Mouse (Mus musculus) embryonic facial prominence, embryonic 12.5 days (tissue): ENCODE results near the gene Ccdc69. TPM values are rescaled to one million over a fixed set of nuclear protein-coding genes. Genes with fewer than 3 reads are reported as not detected.

Source experiments
- ATAC-seq: fragments of 200-750 bp; cut with Nextera tagmentation; 2 replicates; pipeline ENCODE4 v1.8.0; 2017; ENCODE audit not compliant: insufficient number of reproducible peaks, insufficient read depth, low FRiP score, low TSS enrichment
- H3K27ac ChIP-seq: fragments of 300-500 bp; sonication (generic); 2 replicates; pipeline ENCODE4 v1.5.1; 2016; ENCODE audit warnings: mild to moderate bottlenecking
- H3K27me3 ChIP-seq: fragments of 300-500 bp; sonication (generic); 2 replicates; pipeline ENCODE4 v1.6.1; 2016; ENCODE audit warnings: mild to moderate bottlenecking, moderate library complexity
- H3K36me3 ChIP-seq: fragments of 300-500 bp; sonication (generic); 2 replicates; pipeline ENCODE4 v1.6.1; 2016; ENCODE audit warnings: mild to moderate bottlenecking
- H3K4me1 ChIP-seq: fragments of 300-500 bp; sonication (generic); 2 replicates; pipeline ENCODE4 v1.6.1; 2016
- H3K4me2 ChIP-seq: fragments of 300-500 bp; sonication (generic); replicated peaks from 2 replicates; pipeline ENCODE4 v1.6.1; 2016; ENCODE audit warnings: mild to moderate bottlenecking, moderate library complexity
- H3K4me3 ChIP-seq: fragments of 300-500 bp; sonication (generic); 2 replicates; pipeline ENCODE4 v1.5.1; 2016; ENCODE audit warnings: mild to moderate bottlenecking
- H3K9ac ChIP-seq: fragments of 300-500 bp; sonication (generic); 2 replicates; pipeline ENCODE4 v1.6.1; 2016; ENCODE audit warnings: mild to moderate bottlenecking, moderate library complexity
- H3K9me3 ChIP-seq: fragments of 300-500 bp; sonication (generic); 2 replicates; pipeline ENCODE4 v1.6.1; 2016; ENCODE audit warnings: mild to moderate bottlenecking, moderate library complexity
- WGBS: fragments of 180-500 bp; shearing (Covaris S2); methylation state at CpG from one replicate; pipeline ENCODE4 v1.1.7; 2016; 5-methylcytosine and 5-hydroxymethylcytosine counted together
- polyA plus RNA-seq: library from polyadenylated mRNA; unstranded; fragments of >200 nt; fragmentation: Nextera tagmentation; extraction: Ambion mirVana; gene quantifications from 2 replicates; pipeline ENCODE4 v1.2.1, GENCODE M21; 2016

The Ccdc69 gene
- polyA plus RNA-seq, 1 experiment from 2014 or later: 0.67 TPM

DNA sequence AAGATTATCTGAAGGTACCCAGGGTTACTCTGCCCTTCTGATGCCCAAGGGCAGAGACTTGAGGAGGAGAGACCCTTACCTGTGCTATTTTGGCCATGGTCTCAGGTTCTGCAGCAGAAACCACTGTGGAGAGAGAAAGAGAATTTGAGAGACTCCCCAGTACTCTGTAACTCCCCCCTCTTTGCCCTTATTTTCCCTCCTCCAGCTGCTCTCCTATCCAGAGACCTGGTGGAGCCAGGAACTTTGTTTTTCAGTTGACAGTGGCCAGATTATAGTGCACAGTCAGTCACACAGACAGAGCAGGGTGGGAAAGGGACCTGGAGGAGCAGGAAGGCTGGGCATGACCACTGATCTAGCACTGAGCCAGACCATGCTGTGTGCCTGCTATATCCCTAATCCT is 56.5 kb downstream of the Ccdc69 start:
- H3K27ac ChIP-seq: no peak overlapping the region
- H3K9ac ChIP-seq: no peak overlapping the region
- H3K9me3 ChIP-seq: no peaks in the 10 kb centered on the region
- no peak overlapping the region for H3K4me2 ChIP-seq
- H3K4me3 ChIP-seq: no peak overlapping the region
- no peaks in the 10 kb centered on the region for H3K27me3 ChIP-seq
- peaks cover 28% of the 10 kb centered on the region for H3K36me3 ChIP-seq
- no peak for ATAC-seq
- peaks cover 43% of the 10 kb centered on the region for H3K4me1 ChIP-seq

DNA sequence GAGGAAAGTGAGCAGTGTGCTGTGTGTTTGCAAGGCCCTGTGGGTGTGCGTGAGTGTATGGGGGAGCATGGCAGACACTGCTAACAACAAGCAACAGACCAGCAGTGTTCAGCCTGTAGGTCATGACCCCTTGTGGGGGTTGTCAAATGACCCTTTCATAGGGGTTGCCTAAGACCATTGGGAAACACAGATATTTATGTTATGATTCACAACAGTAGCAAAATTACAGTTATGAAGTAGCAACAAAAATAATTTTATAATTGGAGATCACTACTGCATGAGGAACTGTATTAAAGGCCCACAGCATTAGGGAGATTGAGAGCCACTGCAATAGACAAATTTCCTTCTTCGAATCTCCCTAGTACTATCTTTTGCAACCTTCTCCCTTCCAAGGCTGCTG is 58.2 kb downstream of the Ccdc69 start:
- 82% methylated on average over 2 of the region's 2 CpGs for WGBS
- H3K27me3 ChIP-seq: no peaks in the 10 kb centered on the region
- H3K9me3 ChIP-seq: no peaks in the 10 kb centered on the region
- H3K27ac ChIP-seq: no peak overlapping the region
- no peak overlapping the region for H3K4me2 ChIP-seq
- ATAC-seq: no peak
- no peak overlapping the region for H3K4me3 ChIP-seq
- H3K4me1 ChIP-seq: peaks cover 41% of the 10 kb centered on the region
- H3K9ac ChIP-seq: no peak overlapping the region
- H3K36me3 ChIP-seq: peaks cover 35% of the 10 kb centered on the region; the same call in 1 of the 2 replicates

DNA sequence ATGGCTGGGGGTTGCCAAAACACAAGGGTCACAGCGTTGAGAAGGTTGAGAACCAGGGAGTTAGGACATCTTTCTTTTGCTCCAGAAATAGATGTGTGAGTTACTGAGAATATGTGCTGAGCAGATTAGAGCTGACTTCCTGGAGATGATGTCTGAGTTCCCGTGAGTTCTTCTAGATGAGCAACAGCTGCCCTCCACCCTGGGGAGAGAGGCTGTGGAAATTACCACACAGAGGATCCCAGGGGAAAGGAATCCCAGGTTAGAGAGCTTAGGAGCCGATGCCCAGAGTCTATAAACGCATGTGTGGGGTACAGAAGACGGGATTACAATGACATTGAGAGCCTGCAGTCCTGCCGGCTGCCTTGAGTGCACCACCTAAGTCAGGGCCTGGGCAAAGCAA is 59.9 kb downstream of the Ccdc69 start:
- Histone ChIP-seq H3K27ac (no peak overlapping the region), H3K27me3 (no peaks in the 10 kb centered on the region), H3K4me3 (no peak overlapping the region), H3K9ac (no peak overlapping the region), H3K4me1 (peaks cover 25% of the 10 kb centered on the region), H3K36me3 (peaks cover 50% of the 10 kb centered on the region), H3K9me3 (no peaks in the 10 kb centered on the region), H3K4me2 (no peak overlapping the region)
- WGBS: 67% methylated on average over 6 of the region's 6 CpGs
- ATAC-seq: no peak

GRCm38 (mm10) chr11:55017201-55017600 is 60.7 kb downstream of the Ccdc69 start:
- WGBS: 81% methylated on average over 2 of the region's 2 CpGs
- Histone ChIP-seq H3K9ac (no peak overlapping the region), H3K9me3 (no peaks in the 10 kb centered on the region), H3K36me3 (peaks cover 59% of the 10 kb centered on the region), H3K27me3 (no peaks in the 10 kb centered on the region), H3K4me3 (no peak overlapping the region), H3K4me1 (peaks cover 16% of the 10 kb centered on the region), H3K4me2 (no peak overlapping the region), H3K27ac (no peak overlapping the region)
- ATAC-seq: no peak

DNA sequence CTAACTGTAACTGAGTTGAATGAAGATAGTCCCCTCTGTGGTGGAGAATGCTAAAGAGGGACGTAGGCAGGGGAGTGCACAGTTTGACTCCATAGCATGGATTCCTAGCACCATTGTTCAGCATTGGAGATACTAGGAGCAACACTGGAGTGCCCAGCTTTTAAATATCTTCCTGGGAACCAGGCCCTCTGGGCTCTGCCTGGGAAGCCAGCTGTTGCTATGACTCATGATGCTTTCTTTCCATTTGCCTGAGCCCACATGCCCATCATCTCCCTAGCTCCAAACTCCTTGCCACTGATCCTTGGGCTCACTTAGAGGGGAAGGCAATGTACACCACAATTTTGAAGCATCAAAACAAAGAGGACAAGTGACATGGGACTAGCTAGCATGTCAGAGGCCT is 61.2 kb downstream of the Ccdc69 start:
- Histone ChIP-seq H3K36me3 (peaks cover 63% of the 10 kb centered on the region), H3K27ac (no peak overlapping the region), H3K4me2 (no peak overlapping the region), H3K4me3 (no peak overlapping the region), H3K4me1 (peaks cover 12% of the 10 kb centered on the region), H3K27me3 (no peaks in the 10 kb centered on the region), H3K9ac (no peak overlapping the region), H3K9me3 (no peaks in the 10 kb centered on the region)
- 85% methylated on average over 1 of the region's 1 CpGs for WGBS
- ATAC-seq: no peak

- ATAC-seq: no peak
- 66% methylated on average over 9 of the region's 9 CpGs for WGBS
- Histone ChIP-seq H3K9ac (no peak overlapping the region), H3K9me3 (no peaks in the 10 kb centered on the region), H3K27me3 (no peaks in the 10 kb centered on the region), H3K36me3 (peaks cover 68% of the 10 kb centered on the region), H3K4me1 (peaks cover 7% of the 10 kb centered on the region; the same call in 1 of the 2 replicates), H3K27ac (0 out of 2 replicates have a peak overlapping the region, but pooled peaks have one; percentile 5), H3K4me2 (no peak overlapping the region), H3K4me3 (no peak overlapping the region)
These were observed 62.1 kb downstream of the Ccdc69 start for GRCm38 (mm10) chr11:55015831-55016241.

DNA sequence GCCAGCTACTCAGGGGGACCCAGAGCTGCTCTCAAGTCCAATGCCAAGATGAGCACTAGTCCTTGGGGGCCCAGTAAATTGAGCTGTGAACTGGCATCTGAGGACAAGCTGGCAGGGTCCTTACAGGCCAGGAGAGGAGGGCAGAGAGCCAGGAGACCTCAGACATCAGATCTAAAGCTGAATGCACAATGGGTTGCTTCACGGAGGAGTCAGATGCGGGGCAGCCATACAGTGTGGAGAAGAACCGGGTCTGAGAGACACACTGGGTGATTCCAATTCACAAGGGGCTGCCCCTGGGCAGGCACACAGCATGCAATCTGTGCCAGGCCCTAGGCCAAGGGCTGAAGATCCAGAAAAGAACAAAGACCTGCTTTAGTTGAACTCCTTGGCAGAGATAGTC is 62.7 kb downstream of the Ccdc69 start:
- Histone ChIP-seq H3K9me3 (no peaks in the 10 kb centered on the region), H3K4me1 (peaks cover 7% of the 10 kb centered on the region; the same call in 1 of the 2 replicates), H3K4me2 (no peak overlapping the region), H3K36me3 (peaks cover 68% of the 10 kb centered on the region), H3K9ac (no peak overlapping the region), H3K27ac (0 out of 2 replicates have a peak overlapping the region, but pooled peaks have one; percentile 5), H3K27me3 (no peaks in the 10 kb centered on the region), H3K4me3 (no peak overlapping the region)
- no peak for ATAC-seq
- WGBS: 75% methylated on average over 3 of the region's 3 CpGs

DNA sequence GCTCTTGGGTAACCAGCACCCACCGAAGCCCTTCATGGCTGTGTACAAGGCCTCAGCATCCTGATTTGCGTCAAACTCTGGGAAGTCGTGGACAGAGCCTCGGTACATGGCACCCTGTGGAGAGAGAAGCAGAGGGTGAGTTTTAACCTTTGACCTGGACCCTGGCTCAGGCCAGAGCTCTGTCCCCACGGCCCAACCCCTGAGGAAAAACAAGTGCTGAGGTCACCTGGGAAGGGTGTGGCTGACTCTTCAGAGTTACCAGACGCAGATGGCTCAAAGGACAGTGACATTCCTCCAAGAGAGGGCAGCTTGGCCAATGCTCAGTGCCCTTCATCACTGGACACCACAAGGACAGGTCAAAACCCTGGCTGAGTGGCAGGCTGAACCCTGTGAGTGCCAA is 64.1 kb downstream of the Ccdc69 start:
- Histone ChIP-seq H3K36me3 (peaks cover 74% of the 10 kb centered on the region), H3K4me3 (no peak overlapping the region), H3K9ac (no peak overlapping the region), H3K9me3 (no peaks in the 10 kb centered on the region), H3K4me2 (no peak overlapping the region), H3K27me3 (no peaks in the 10 kb centered on the region), H3K4me1 (no peaks in the 10 kb centered on the region), H3K27ac (no peak overlapping the region)
- WGBS: 60% methylated on average over 6 of the region's 6 CpGs
- no peak for ATAC-seq

GRCm38 (mm10) chr11:55012551-55013521 is 65.1 kb downstream of the Ccdc69 start:
- H3K9me3 ChIP-seq: no peaks in the 10 kb centered on the region
- H3K4me3 ChIP-seq: no peak overlapping the region
- no peak overlapping the region for H3K9ac ChIP-seq
- no peaks in the 10 kb centered on the region for H3K27me3 ChIP-seq
- no peak for ATAC-seq
- WGBS: 81% methylated on average over 5 of the region's 5 CpGs
- H3K4me1 ChIP-seq: no peaks in the 10 kb centered on the region
- H3K4me2 ChIP-seq: no peak overlapping the region
- H3K36me3 ChIP-seq: peaks cover 76% of the 10 kb centered on the region
- H3K27ac ChIP-seq: no peak overlapping the region

GRCm38 (mm10) chr11:55011440-55011839 is 66.5 kb downstream of the Ccdc69 start:
- H3K4me2 ChIP-seq: no peak overlapping the region
- ATAC-seq: no peak
- H3K9ac ChIP-seq: no peak overlapping the region
- peaks cover 90% of the 10 kb centered on the region for H3K36me3 ChIP-seq
- H3K9me3 ChIP-seq: no peaks in the 10 kb centered on the region
- H3K4me3 ChIP-seq: no peak overlapping the region
- no peaks in the 10 kb centered on the region for H3K27me3 ChIP-seq
- H3K4me1 ChIP-seq: no peaks in the 10 kb centered on the region
- WGBS: 94% methylated on average over 3 of the region's 3 CpGs
- no peak overlapping the region for H3K27ac ChIP-seq

DNA sequence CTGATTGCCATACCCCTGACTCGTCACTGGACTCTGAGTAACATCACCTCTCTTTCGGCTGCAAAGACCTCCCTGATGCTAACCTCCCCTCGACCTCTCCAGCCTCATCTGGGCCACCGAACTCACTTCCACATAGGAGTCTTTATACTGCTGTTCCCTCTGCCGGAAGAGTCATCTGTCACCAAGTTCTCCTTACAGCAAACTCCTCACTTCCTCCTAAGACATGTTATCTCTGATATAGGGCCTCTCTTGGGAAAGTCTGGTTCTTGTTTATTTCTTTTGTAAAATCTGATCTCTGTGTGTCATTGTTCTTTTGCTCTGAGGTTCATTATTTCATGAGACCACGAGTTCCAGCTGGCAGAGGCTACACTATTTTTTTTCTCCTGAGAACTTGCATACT is 69.7 kb downstream of the Ccdc69 start:
- Histone ChIP-seq H3K4me2 (no peak overlapping the region), H3K4me3 (no peak overlapping the region), H3K27ac (no peak overlapping the region), H3K27me3 (no peaks in the 10 kb centered on the region), H3K4me1 (no peaks in the 10 kb centered on the region), H3K9ac (no peak overlapping the region), H3K36me3 (peaks cover 95% of the 10 kb centered on the region), H3K9me3 (no peaks in the 10 kb centered on the region)
- WGBS: 65% methylated on average over 6 of the region's 6 CpGs
- ATAC-seq: no peak

DNA sequence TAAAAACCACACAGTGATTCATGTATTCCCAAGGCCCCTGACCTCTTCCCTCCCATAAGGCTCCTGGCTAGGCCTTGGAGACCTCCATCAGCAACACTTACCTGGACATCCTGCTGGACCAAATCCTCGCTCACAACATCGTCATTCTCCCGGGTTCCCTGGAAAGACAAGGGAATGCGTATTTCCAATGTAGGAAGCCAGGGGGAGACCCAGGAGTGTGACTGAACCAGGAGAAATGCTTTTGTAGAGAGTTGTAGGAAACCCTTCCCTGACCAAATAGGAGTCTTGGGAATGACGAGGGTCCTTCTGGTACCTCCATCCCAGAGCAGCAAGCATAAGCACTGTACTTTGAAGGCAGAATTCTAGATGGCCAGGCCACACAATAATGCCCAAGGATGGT is 72.2 kb downstream of the Ccdc69 start:
- H3K9me3 ChIP-seq: peaks cover 6% of the 10 kb centered on the region; the same call in 1 of the 2 replicates
- no peak overlapping the region for H3K4me2 ChIP-seq
- no peak overlapping the region for H3K27ac ChIP-seq
- no peaks in the 10 kb centered on the region for H3K27me3 ChIP-seq
- WGBS: 82% methylated on average over 5 of the region's 5 CpGs
- no peak overlapping the region for H3K9ac ChIP-seq
- H3K36me3 ChIP-seq: peaks cover 86% of the 10 kb centered on the region
- H3K4me3 ChIP-seq: no peak overlapping the region
- ATAC-seq: no peak
- H3K4me1 ChIP-seq: no peaks in the 10 kb centered on the region
